Mouse (Mus musculus) brain, adult 2 months (tissue): Measurements from ENCODE around the gene Gm17416.
A peak's percentile ranks its signal among the peaks of the same experiment; 100 is the strongest.

Experiments used
- DNase-seq: peaks from one replicate; pipeline ENCODE4 v3.0.0; 2011; ENCODE audit warnings: low read depth, low spot score

Gene Gm17416

DNA sequence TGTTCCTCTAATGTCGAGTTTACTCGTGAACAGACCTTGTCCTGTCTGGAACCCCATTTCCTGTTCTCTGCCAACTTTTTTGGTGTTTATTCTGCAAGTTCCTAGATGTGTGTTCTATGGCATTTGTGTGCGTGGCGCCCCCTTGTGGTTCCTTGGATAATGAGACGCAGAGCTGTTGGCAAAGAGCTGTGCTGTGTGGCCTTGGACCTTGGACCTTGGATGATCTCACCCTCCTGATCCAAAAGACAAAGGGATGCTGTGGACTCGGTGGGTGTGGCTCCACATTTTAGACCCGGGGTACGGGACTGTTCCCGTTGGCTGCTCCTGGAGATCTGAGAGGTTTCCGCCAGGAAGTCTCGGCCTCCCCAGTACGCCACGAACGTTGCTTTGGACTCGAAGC, 34.9 kb downstream of the Gm17416 start, which contains the start of gene Defb36:
Defb36 (plus strand) TSS at position 271 of the 400 bp plus-strand sequence.
- DNase-seq = peak; percentile 39

DNA sequence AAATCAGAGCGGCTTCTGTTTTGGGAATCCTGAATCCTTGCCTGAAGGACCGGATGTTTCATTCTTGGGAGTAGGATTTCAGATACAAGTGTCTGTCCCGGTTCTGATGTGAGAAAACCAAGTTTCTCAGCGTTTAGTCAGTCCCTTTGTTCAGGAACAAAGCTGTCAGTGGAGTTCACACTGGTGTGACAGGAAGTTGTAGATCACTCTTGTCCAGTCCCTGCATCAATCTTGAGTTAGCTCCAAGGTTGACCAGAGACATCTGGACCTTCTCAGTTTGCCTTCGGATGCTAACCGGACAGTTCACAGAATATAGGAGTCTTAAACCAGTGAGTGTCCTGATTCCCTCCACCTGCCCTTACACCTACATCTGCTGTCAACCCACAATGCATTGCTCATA, 38.6 kb downstream of the Gm17416 start:
- no peak for DNase-seq

GRCm38 (mm10) chr2:152608719-152609118, 39.6 kb downstream of the Gm17416 start:
- no peak for DNase-seq

- DNase-seq = peak; percentile 42
Measured at GRCm38 (mm10) chr2:152612193-152612592, 43.1 kb downstream of the Gm17416 start.

GRCm38 (mm10) chr2:152615563-152615962, 46.4 kb downstream of the Gm17416 start:
- peak; percentile 80 for DNase-seq

DNA sequence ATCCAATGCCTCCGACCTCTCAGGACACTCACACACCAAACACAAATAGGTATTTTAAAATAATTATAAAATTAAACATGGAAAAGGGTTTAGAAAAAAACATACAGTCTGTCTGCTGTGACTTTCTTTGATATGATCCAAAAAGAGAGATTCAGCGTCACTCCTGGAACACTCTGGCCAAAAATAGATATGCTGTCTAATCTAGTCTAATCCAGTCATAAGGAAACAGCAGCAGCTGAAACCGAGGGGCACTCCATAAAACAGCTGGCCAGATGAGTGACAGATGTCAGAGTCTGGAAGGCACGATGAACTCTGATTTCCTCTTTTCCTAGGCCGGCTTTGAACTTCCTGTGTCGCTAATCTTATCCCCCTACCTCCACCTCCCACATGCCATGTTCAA, 47.3 kb downstream of the Gm17416 start:
- no peak for DNase-seq

- DNase-seq = no peak
Measured at GRCm38 (mm10) chr2:152617374-152617773, 48.2 kb downstream of the Gm17416 start.
